Comparison of ENCODE assay signal across 12 mouse cellular contexts in genomic region chr4:63389121-63389886, GRCm38 (mm10). TPM values are rescaled to one million over a fixed set of nuclear protein-coding genes. Genes with fewer than 3 reads are reported as not detected.
DNase-seq lines count a peak whose midpoint lies in the region; ATAC-seq and TF ChIP-seq lines count a peak whose summit lies in the region.
"Had no signal": no experiment of that assay in that cellular context is flagged by ENCODE, and none has a peak within 500 bp of the region (broad histone marks: within the 10 kb centered on the region; RNA-seq: fewer than 3 reads in every experiment).

No protein-coding gene starts in this region.

- ATAC-seq in hindbrain, embryonic 15.5 days (ENCODE audit: low FRiP score, low read depth) = peak; percentile 52
- ATAC-seq in midbrain, embryonic 15.5 days (replicated peaks) = peak; percentile 79

- H3K4me1 ChIP-seq in spleen, adult 2 months (ENCODE audit: control insufficient read depth, insufficient read depth, insufficient read length) = peaks cover 72% of the 10 kb centered on the region; the same call in 1 of the 2 replicates
- peaks cover 15% of the 10 kb centered on the region for H3K4me1 ChIP-seq in hindbrain, embryonic 15.5 days (replicated peaks)
- peaks cover 15% of the 10 kb centered on the region for H3K4me1 ChIP-seq in midbrain, embryonic 15.5 days
- no peaks in the 10 kb centered on the region for H3K4me1 ChIP-seq in kidney, adult 2 months (ENCODE audit: control insufficient read depth, insufficient read depth, low read length)

- no peaks in the 10 kb centered on the region for H3K27me3 ChIP-seq in spleen, adult 2 months (ENCODE audit: control insufficient read depth, insufficient read depth, low read length)
- no peaks in the 10 kb centered on the region for H3K27me3 ChIP-seq in hindbrain, embryonic 15.5 days
- H3K27me3 ChIP-seq in midbrain, embryonic 15.5 days (replicated peaks) = no peaks in the 10 kb centered on the region
- no peaks in the 10 kb centered on the region for H3K27me3 ChIP-seq in kidney, adult 2 months (replicated peaks; ENCODE audit: control insufficient read depth, insufficient read depth, low read length)
- H3K27me3 ChIP-seq: stomach, embryonic 15.5 days had no signal

- TF ChIP-seq CTCF in spleen, adult 2 months (IDR thresholded peaks at IDR 0.05; ENCODE audit: extremely low read depth, insufficient read depth, insufficient read length, insufficient replicate concordance) = no peak
- no peak for TF ChIP-seq CTCF in kidney, adult 2 months (conservative IDR thresholded peaks at IDR 0.05; ENCODE audit: insufficient read depth, insufficient read length, low read depth, low read length)

- peaks cover 53% of the 10 kb centered on the region for H3K36me3 ChIP-seq in spleen, adult 2 months (ENCODE audit: control insufficient read depth, insufficient read depth, low read length)
- H3K36me3 ChIP-seq in hindbrain, embryonic 15.5 days = peaks cover 7% of the 10 kb centered on the region; the same call in 1 of the 2 replicates
- H3K36me3 ChIP-seq in midbrain, embryonic 15.5 days (replicated peaks) = no peaks in the 10 kb centered on the region
- no peaks in the 10 kb centered on the region for H3K36me3 ChIP-seq in kidney, adult 2 months (ENCODE audit: control insufficient read depth, insufficient read depth, low read length)

- no peak overlapping the region for H3K4me2 ChIP-seq in hindbrain, embryonic 15.5 days
- H3K4me2 ChIP-seq in midbrain, embryonic 15.5 days = no peak overlapping the region
- H3K4me2 ChIP-seq: stomach, embryonic 15.5 days had no signal

- peak in 1 of 2 experiments; percentile 56 for DNase-seq in spleen, adult 2 months (ENCODE audit: low read depth in 1 of 2, low spot score in 2 of 2)
- no peak for DNase-seq in spleen, postnatal 4 days (ENCODE audit: low spot score in 2 of 2)
- DNase-seq in thymus, postnatal 4 days = peak; percentile 60
- DNase-seq in cerebellum, adult 18-20 months = no peak
- DNase-seq in kidney, adult 2 months = no peak
- no peak for DNase-seq in layer of hippocampus, adult 9-11 months
- DNase-seq: cerebellum, adult 9-10 months had no signal

- 0 out of 2 replicates have a peak overlapping the region, but pooled peaks have one; percentile 10 for H3K9ac ChIP-seq in hindbrain, embryonic 15.5 days
- H3K9ac ChIP-seq in midbrain, embryonic 15.5 days = no peak overlapping the region
- H3K9ac ChIP-seq: stomach, embryonic 15.5 days had no signal

- no peaks in the 10 kb centered on the region for H3K9me3 ChIP-seq in hindbrain, embryonic 15.5 days
- H3K9me3 ChIP-seq in midbrain, embryonic 15.5 days = no peaks in the 10 kb centered on the region
- H3K9me3 ChIP-seq: heart, embryonic 10.5 days; stomach, embryonic 15.5 days had no signal

- no peak overlapping the region for H3K4me3 ChIP-seq in spleen, adult 2 months (ENCODE audit: extremely low read depth, insufficient read depth, insufficient read length)
- H3K4me3 ChIP-seq in hindbrain, embryonic 15.5 days = no peak overlapping the region
- no peak overlapping the region for H3K4me3 ChIP-seq in midbrain, embryonic 15.5 days
- no peak overlapping the region for H3K4me3 ChIP-seq in kidney, adult 2 months (ENCODE audit: insufficient read depth, low read depth, low read length)
- H3K4me3 ChIP-seq: heart, embryonic 10.5 days; stomach, embryonic 15.5 days had no signal

- no peak for TF ChIP-seq POLR2A in spleen, adult 2 months (IDR thresholded peaks at IDR 0.05; ENCODE audit: low read depth, low read length)
- no peak for TF ChIP-seq POLR2A in kidney, adult 2 months (IDR thresholded peaks at IDR 0.05; ENCODE audit: low read depth, low read length)

- 25% methylated on average over 8 of the region's 8 CpGs for WGBS in spleen, adult 2 months
- 20% methylated on average over 8 of the region's 8 CpGs for WGBS in hindbrain, embryonic 15.5 days
- WGBS in midbrain, embryonic 15.5 days = 14% methylated on average over 8 of the region's 8 CpGs
- 79% methylated on average over 8 of the region's 8 CpGs for WGBS in kidney, adult 2 months

- peak overlapping the region; percentile 87 for H3K27ac ChIP-seq in spleen, adult 2 months (ENCODE audit: insufficient read depth, low read length)
- peak overlapping the region; percentile 21; the same call in 1 of the 2 replicates for H3K27ac ChIP-seq in hindbrain, embryonic 15.5 days (replicated peaks)
- peak overlapping the region; percentile 71 for H3K27ac ChIP-seq in midbrain, embryonic 15.5 days
- H3K27ac ChIP-seq in kidney, adult 2 months (ENCODE audit: insufficient read depth, low read depth, low read length) = no peak overlapping the region
- H3K27ac ChIP-seq: stomach, embryonic 15.5 days had no signal

RNA-seq across cellular contexts. Expression of gene Akna, which starts 13.8 kb away (rescaled TPM):
- 94.1 and 100 TPM in 2 replicates for polyA plus RNA-seq in spleen, adult 2 months (2012; rRNA removed)
- 6.6 and 7.2 TPM in 2 replicates for polyA plus RNA-seq in hindbrain, embryonic 15.5 days (2015; fragmentation: Nextera tagmentation; extraction: Ambion mirVana)
- 7.0 and 7.7 TPM in 2 replicates for polyA plus RNA-seq in midbrain, embryonic 15.5 days (2015; fragmentation: Nextera tagmentation; extraction: Ambion mirVana)
- polyA plus RNA-seq in kidney, adult 2 months (2012; rRNA removed) = 2.2 and 5.8 TPM in 2 replicates

RNA-seq across cellular contexts. Expression of gene Orm2, which starts 27.1 kb away (rescaled TPM):
- polyA plus RNA-seq in spleen, adult 2 months (2012; rRNA removed) = not detected in 2 replicates
- polyA plus RNA-seq in hindbrain, embryonic 15.5 days (2015; fragmentation: Nextera tagmentation; extraction: Ambion mirVana) = not detected in 2 replicates
- polyA plus RNA-seq in midbrain, embryonic 15.5 days (2015; fragmentation: Nextera tagmentation; extraction: Ambion mirVana) = not detected in 2 replicates
- 0.16 TPM in 1 of 2 replicates, not detected in the other for polyA plus RNA-seq in kidney, adult 2 months (2012; rRNA removed)
- polyA plus RNA-seq: heart, embryonic 10.5 days; lung, embryonic 16.5 days; stomach, embryonic 15.5 days had no signal

RNA-seq across cellular contexts. Expression of gene Orm3, which starts 33.3 kb away (rescaled TPM):
- polyA plus RNA-seq in spleen, adult 2 months (2012; rRNA removed) = not detected in 2 replicates
- polyA plus RNA-seq in hindbrain, embryonic 15.5 days (2015; fragmentation: Nextera tagmentation; extraction: Ambion mirVana) = not detected in 2 replicates
- polyA plus RNA-seq in midbrain, embryonic 15.5 days (2015; fragmentation: Nextera tagmentation; extraction: Ambion mirVana) = not detected in 2 replicates
- polyA plus RNA-seq in kidney, adult 2 months (2012; rRNA removed) = 0.14 and 0.38 TPM in 2 replicates
- polyA plus RNA-seq: heart, embryonic 10.5 days; lung, embryonic 16.5 days; stomach, embryonic 15.5 days had no signal

RNA-seq across cellular contexts. Expression of gene Orm1, which starts 44.9 kb away (rescaled TPM):
- 0.43 and 0.53 TPM in 2 replicates for polyA plus RNA-seq in spleen, adult 2 months (2012; rRNA removed)
- not detected in 2 replicates for polyA plus RNA-seq in hindbrain, embryonic 15.5 days (2015; fragmentation: Nextera tagmentation; extraction: Ambion mirVana)
- polyA plus RNA-seq in midbrain, embryonic 15.5 days (2015; fragmentation: Nextera tagmentation; extraction: Ambion mirVana) = not detected in 2 replicates
- polyA plus RNA-seq in kidney, adult 2 months (2012; rRNA removed) = 7.1 and 8.9 TPM in 2 replicates
- polyA plus RNA-seq: heart, embryonic 10.5 days; lung, embryonic 16.5 days had no signal

Comparison
In these comparisons a context has a peak if more than half of its experiments do, and no peak if none do; other contexts are left out.
1. RNA of gene Akna, which starts 13.8 kb away (polyA plus RNA-seq): 94.1 to 100 TPM in spleen, adult 2 months; 6.6 to 7.2 TPM in hindbrain, embryonic 15.5 days, 7.0 to 7.7 TPM in midbrain, embryonic 15.5 days and 2.2 to 5.8 TPM in kidney, adult 2 months; every median in the first group is over 10 times any median in the second.